Mouse (Mus musculus) neural tube, embryonic 11.5 days (tissue): ENCODE measurements around the gene Trim34a. TPM values are rescaled to one million over a fixed set of nuclear protein-coding genes. Genes with fewer than 3 reads are reported as not detected.
"Not testable (repeated sequence)": the region's sequence is repeated elsewhere in the genome, so short reads cannot be mapped to it uniquely, and the experiment has no call there.

Experiments
- ATAC-seq: fragments of 200-750 bp; cut with Nextera tagmentation; 2 replicates; pipeline ENCODE4 v1.8.0; 2017; ENCODE audit warnings: moderate number of reproducible peaks, mild to moderate bottlenecking, moderate TSS enrichment, moderate library complexity; ENCODE audit not compliant: insufficient read depth, low FRiP score, low TSS enrichment
- DNase-seq: peaks from one replicate; pipeline ENCODE4 v3.0.0-alpha.2; 2015; ENCODE audit warnings: low spot score
- H3K27ac ChIP-seq: fragments of 300-500 bp; sonication (generic); 2 replicates; pipeline ENCODE4 v1.5.1; 2014; ENCODE audit warnings: low read depth, mild to moderate bottlenecking, low read length
- H3K27me3 ChIP-seq: fragments of 300-500 bp; sonication (generic); 2 replicates; pipeline ENCODE4 v1.6.1; 2014; ENCODE audit warnings: mild to moderate bottlenecking, low read length, mixed read lengths; ENCODE audit not compliant: control insufficient read depth, insufficient read depth
- H3K36me3 ChIP-seq: fragments of 300-500 bp; sonication (generic); 2 replicates; pipeline ENCODE4 v1.6.1; 2014; ENCODE audit warnings: mild to moderate bottlenecking, low read length, moderate library complexity, mixed read lengths; ENCODE audit not compliant: control insufficient read depth, insufficient read depth
- H3K4me1 ChIP-seq: fragments of 300-500 bp; sonication (generic); 2 replicates; pipeline ENCODE4 v1.6.1; 2014; ENCODE audit warnings: low read length, mixed read lengths; ENCODE audit not compliant: control insufficient read depth, insufficient read depth
- H3K4me2 ChIP-seq: fragments of 300-500 bp; sonication (generic); 2 replicates; pipeline ENCODE4 v1.6.1; 2014; ENCODE audit warnings: low read depth, mild to moderate bottlenecking, moderate library complexity
- H3K4me3 ChIP-seq: fragments of 300-500 bp; sonication (generic); 2 replicates; pipeline ENCODE4 v1.5.1; 2014; ENCODE audit warnings: low read depth, low read length
- H3K9ac ChIP-seq: fragments of 300-500 bp; sonication (generic); 2 replicates; pipeline ENCODE4 v1.6.1; 2014; ENCODE audit warnings: mild to moderate bottlenecking, low read length
- H3K9me3 ChIP-seq: fragments of 300-500 bp; sonication (generic); 2 replicates; pipeline ENCODE4 v1.6.1; 2016; ENCODE audit warnings: low read length; ENCODE audit not compliant: control insufficient read depth
- WGBS: fragments of 180-500 bp; shearing (Covaris S2); extraction: QIAGEN DNeasy Blood & Tissue Kit; methylation state at CpG from one replicate; pipeline ENCODE4 v1.1.7; 2014; 5-methylcytosine and 5-hydroxymethylcytosine counted together
- polyA plus RNA-seq: library from polyadenylated mRNA; unstranded; fragments of >200 nt; fragmentation: Nextera tagmentation; extraction: Ambion mirVana; gene quantifications from 2 replicates; pipeline ENCODE4 v1.2.1, GENCODE M21; 2014

Trim34a gene
- polyA plus RNA-seq, 1 experiment from 2014 or later, result 0.84 TPM

GRCm38 (mm10) chr7:104240857-104241256 is 3.4 kb upstream of the Trim34a start:
- Histone ChIP-seq H3K9ac (no peak overlapping the region), H3K4me1 (no peaks in the 10 kb centered on the region), H3K36me3 (no peaks in the 10 kb centered on the region), H3K4me2 (no peak overlapping the region), H3K27ac (no peak overlapping the region), H3K9me3 (no peaks in the 10 kb centered on the region), H3K27me3 (no peaks in the 10 kb centered on the region), H3K4me3 (no peak overlapping the region)
- no peak for DNase-seq
- ATAC-seq, result no peak

- 59% methylated on average over 1 of the region's 1 CpGs for WGBS
- no peaks in the 10 kb centered on the region for H3K4me1 ChIP-seq
Observed at GRCm38 (mm10) chr7:104243616-104244015, 641 bp upstream of the Trim34a start.

GRCm38 (mm10) chr7:104260380-104260779 is 16.1 kb downstream of the Trim34a start:
- not testable (repeated sequence) for DNase-seq, H3K27me3 ChIP-seq, H3K4me3 ChIP-seq, ATAC-seq, H3K4me2 ChIP-seq, H3K27ac ChIP-seq, H3K4me1 ChIP-seq, H3K9me3 ChIP-seq, H3K36me3 ChIP-seq, H3K9ac ChIP-seq
- 90% methylated on average over 4 of the region's 4 CpGs for WGBS

More at GRCm38 (mm10) chr7:104243616-104244015, 641 bp upstream of the Trim34a start:
- DNase-seq, result no peak
- Histone ChIP-seq H3K9ac (no peak overlapping the region), H3K36me3 (no peaks in the 10 kb centered on the region), H3K4me3 (no peak overlapping the region), H3K27me3 (no peaks in the 10 kb centered on the region), H3K9me3 (no peaks in the 10 kb centered on the region), H3K27ac (no peak overlapping the region), H3K4me2 (no peak overlapping the region)
- no peak for ATAC-seq

- H3K27ac ChIP-seq, H3K4me3 ChIP-seq, H3K27me3 ChIP-seq, H3K4me2 ChIP-seq, DNase-seq, H3K9me3 ChIP-seq, H3K36me3 ChIP-seq, H3K4me1 ChIP-seq, H3K9ac ChIP-seq, ATAC-seq: not testable (repeated sequence)
- 81% methylated on average over 3 of the region's 5 CpGs for WGBS
Observed at GRCm38 (mm10) chr7:104265335-104265734, 21.1 kb downstream of the Trim34a start.

GRCm38 (mm10) chr7:104279361-104279760 is 35.1 kb downstream of the Trim34a start:
- not testable (repeated sequence) for H3K9ac ChIP-seq, H3K27ac ChIP-seq, H3K4me1 ChIP-seq, H3K36me3 ChIP-seq, H3K9me3 ChIP-seq, ATAC-seq, H3K4me3 ChIP-seq, H3K27me3 ChIP-seq, DNase-seq, H3K4me2 ChIP-seq
- 84% methylated on average over 2 of the region's 3 CpGs for WGBS

GRCm38 (mm10) chr7:104287576-104288443 is 43.6 kb downstream of the Trim34a start, which contains the start of gene Trim5:
Trim5 (minus strand) TSS chr7:104288094.
- not testable (repeated sequence) for H3K27me3 ChIP-seq, H3K36me3 ChIP-seq, H3K27ac ChIP-seq, H3K9me3 ChIP-seq, ATAC-seq, H3K9ac ChIP-seq, H3K4me2 ChIP-seq, DNase-seq, H3K4me1 ChIP-seq, H3K4me3 ChIP-seq
- 44% methylated on average over 14 of the region's 14 CpGs for WGBS

- Histone ChIP-seq H3K4me3 (no peak overlapping the region), H3K36me3 (no peaks in the 10 kb centered on the region), H3K9me3 (no peaks in the 10 kb centered on the region), H3K4me2 (no peak overlapping the region), H3K27ac (no peak overlapping the region), H3K27me3 (no peaks in the 10 kb centered on the region), H3K9ac (no peak overlapping the region), H3K4me1 (no peaks in the 10 kb centered on the region)
- ATAC-seq (no peak), DNase-seq (no peak)
- WGBS, result 88% methylated on average over 1 of the region's 1 CpGs
Observed at GRCm38 (mm10) chr7:104290641-104291040, 46.4 kb downstream of the Trim34a start.

GRCm38 (mm10) chr7:104291638-104292400 is 47.6 kb downstream of the Trim34a start:
- Histone ChIP-seq H3K9me3 (no peaks in the 10 kb centered on the region), H3K9ac (no peak overlapping the region), H3K4me1 (no peaks in the 10 kb centered on the region), H3K27me3 (no peaks in the 10 kb centered on the region), H3K36me3 (no peaks in the 10 kb centered on the region), H3K4me3 (no peak overlapping the region), H3K4me2 (no peak overlapping the region), H3K27ac (no peak overlapping the region)
- WGBS, result 79% methylated on average over 5 of the region's 5 CpGs
- ATAC-seq, result no peak
- DNase-seq, result no peak
